Mouse (Mus musculus) layer of hippocampus, adult 8-10 months (tissue): ENCODE data around the gene Pafah2. TPM values are rescaled to one million over a fixed set of nuclear protein-coding genes. Genes with fewer than 3 reads are reported as not detected.
A peak's percentile ranks its signal among the peaks of the same experiment; 100 is the strongest.

ENCODE experiments used
- DNase-seq, 2 experiments: peaks; one replicate each; pipeline ENCODE4 v3.0.0; 2022; ENCODE audit warnings: low spot score in 2 of 2
- microRNA-seq, 2 experiments: library from miRNA; unstranded; fragments of <30 nt; microRNA quantifications; one replicate each; pipeline ENCODE4 v1.2.0; 2022
- total RNA-seq, 4 experiments: library from RNA; stranded (reverse); gene quantifications; 2 replicates each; pipeline ENCODE4 v1.2.4; 2022

The Pafah2 gene
- total RNA-seq, 4 experiments from 2014 or later = 5.5 to 10.5 (median 8.5) TPM

- no peak for DNase-seq
Measured at GRCm38 (mm10) chr4:134457130-134457825, 61.2 kb downstream of the Pafah2 start.

GRCm38 (mm10) chr4:134458856-134459255 lies 62.7 kb downstream of the Pafah2 start:
- DNase-seq = no peak

DNA sequence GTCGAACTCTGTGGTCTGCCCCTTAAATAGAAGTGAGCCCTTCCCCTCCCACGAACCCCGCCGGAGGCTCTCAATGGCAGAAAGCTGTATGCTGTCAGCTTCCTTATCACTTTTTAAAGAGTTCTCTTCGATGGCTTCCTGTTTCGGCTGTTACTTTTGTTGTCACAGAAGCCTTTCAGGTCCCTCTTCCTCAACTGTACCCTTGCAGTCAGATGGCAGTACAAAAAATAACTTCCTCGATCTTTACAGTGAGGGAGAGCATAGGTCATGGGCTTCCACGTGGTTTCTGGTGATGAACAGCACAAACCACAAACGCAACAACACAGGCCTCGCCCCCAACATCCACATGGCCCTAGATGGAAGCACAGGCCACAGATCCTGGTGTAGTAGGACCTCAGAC lies 64.2 kb downstream of the Pafah2 start:
- DNase-seq = no peak

- DNase-seq = no peak
Measured at GRCm38 (mm10) chr4:134461252-134461651, 65.1 kb downstream of the Pafah2 start.

DNA sequence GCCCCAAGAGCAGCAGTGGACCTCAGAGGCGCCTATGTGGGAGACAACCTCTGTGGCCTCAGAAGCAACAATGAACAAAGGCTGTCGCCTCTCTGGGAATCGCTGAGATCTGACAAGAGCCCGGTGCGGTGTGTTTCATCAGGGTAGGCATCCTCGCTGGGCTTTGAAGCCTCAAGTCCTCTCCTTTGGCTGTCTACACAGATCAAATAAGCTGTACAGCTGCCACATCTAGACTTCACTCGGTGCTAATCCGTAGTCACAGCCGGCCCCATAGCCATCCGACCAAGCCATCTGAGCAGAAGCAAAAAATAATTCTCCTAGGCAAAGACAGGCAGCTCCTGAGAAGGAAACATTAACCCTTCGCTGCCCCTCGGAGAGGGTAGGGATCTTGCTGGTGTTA lies 69.7 kb downstream of the Pafah2 start:
- DNase-seq = no peak

GRCm38 (mm10) chr4:134466381-134467262 lies 70.5 kb downstream of the Pafah2 start:
- DNase-seq = no peak

DNA sequence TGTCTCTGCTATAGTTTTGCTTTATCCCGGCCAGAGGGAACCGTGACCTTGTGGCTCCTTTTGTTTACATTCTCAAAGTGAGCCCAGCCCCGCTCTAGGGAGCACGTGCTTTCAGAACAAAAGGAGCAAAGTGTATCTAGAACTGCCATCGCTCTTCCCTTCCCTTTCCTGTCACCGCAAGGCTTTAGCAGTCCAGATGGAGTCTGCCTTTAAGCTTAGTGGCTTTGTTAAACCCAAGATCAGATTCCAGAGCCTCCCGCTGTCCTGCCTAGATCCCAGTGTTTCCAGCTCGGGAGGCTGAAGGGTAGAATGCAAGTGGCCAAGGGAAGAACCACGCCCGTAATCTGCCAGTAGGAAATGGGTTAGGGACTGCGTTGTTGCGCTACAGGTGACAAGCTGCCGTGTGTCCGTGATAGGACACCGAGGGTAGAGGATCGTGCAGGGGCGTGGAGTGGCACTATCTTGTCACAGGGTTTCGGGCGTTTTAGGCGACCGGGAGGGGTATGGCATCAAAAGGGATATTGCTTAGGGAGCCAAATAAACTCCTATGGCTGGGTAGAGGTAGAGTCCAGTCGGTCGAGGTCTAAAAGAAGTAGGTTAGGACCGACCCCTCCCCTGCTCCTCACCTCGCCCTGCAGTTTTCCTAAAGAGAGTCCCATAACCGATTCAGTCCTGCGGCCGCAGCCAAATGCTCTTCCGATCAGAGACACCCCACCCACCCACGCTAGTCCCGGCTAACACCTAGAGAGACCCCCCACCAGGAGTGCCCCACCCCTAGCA lies 71.5 kb downstream of the Pafah2 start:
- no peak for DNase-seq

- peak; percentile 94 to 95 for DNase-seq
Measured at GRCm38 (mm10) chr4:134468215-134468575, 72.1 kb downstream of the Pafah2 start, which contains the start of gene Stmn1. TSS of gene Stmn1 (plus strand) at chr4:134468320.

DNA sequence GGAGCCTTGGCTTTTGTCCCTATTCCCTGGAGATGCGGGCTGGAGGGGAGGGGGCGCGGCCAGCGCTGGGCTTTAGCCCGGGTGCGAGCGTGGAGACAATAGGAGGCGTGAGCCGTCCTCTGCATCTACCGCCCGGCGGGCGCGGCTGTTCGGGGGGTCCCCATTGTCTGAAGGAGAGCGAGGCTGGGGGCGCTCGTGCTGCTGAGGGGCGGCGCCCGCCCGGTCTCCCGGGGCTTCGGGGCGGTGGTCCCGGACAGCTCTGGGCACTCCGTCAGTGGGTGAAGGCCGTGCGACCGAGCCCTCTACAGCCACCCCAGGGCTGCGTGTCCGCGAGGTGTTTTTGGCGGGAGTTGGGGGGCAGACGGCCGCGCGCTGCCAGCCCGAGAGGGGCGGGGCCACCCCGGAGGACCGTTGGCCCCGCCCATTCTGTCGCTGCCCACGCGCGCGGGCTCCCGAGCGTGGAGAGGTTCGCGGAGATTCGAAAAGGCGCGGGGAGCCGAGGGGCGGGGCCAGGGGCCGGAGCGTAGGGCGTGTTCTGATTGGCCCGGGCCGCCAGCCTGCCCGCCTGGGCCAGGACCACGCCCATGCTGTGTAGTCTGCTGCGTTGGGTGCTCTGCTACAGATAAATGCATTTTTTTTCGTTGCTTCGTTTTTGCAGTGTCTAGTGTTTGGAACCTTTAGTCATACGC lies 72.6 kb downstream of the Pafah2 start:
- DNase-seq = peak; percentile 87 to 91

GRCm38 (mm10) chr4:134469341-134469796 lies 73.2 kb downstream of the Pafah2 start:
- DNase-seq = no peak

DNA sequence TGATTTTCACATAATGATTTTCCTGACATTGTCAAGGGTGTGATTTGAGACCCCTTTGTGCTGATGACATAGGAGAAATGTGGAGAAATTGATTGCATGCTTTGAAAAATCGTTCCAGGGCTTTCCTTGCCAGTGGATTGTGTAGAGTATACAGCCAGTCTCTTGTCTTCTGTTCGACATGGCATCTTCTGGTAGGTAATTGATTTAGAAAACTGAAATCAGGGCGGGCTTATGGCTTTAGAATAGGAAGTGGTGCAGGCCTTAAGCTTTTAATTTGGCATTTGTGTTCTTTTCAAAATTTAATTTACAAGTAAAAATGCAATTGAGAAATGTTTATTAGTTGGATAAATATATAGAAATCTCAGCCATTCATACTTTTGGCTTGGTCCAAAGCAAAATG lies 73.9 kb downstream of the Pafah2 start:
- DNase-seq = no peak

- DNase-seq = no peak
Measured at GRCm38 (mm10) chr4:134471469-134471868, 75.3 kb downstream of the Pafah2 start.

GRCm38 (mm10) chr4:134473764-134474163 lies 77.6 kb downstream of the Pafah2 start:
- no peak for DNase-seq

DNA sequence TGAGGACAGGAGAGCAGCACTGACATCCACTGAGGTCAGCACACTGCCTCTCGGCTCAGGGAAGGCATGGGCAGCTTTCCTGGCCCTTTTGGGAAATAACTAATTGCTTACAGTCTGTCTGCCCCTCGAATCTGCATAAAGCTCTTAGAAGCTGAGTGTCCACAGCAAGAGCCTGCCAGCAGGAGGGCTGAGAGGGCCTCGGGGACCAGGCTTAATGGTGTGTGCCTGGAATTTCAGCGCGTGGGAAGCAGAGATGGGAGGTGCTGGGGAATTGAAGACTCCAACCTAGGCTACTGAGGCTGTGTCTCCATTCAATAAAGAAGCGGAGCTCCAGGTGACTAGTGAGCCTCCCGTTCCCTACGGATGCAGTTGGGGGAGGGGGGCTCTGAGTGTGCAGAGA lies 78.1 kb downstream of the Pafah2 start:
- no peak for DNase-seq

GRCm38 (mm10) chr4:134476899-134477298 lies 80.8 kb downstream of the Pafah2 start:
- DNase-seq = no peak

Small RNA genes within 50 kb of the gene (microRNA-seq; reads per million reads assigned to microRNA genes)
- gene Gm23634 = 1.3 to 1.8 reads per million in 2 experiments

Other genes with a start within 250 kb of the Pafah2 start
- 10 to 100 TPM; 16.6 to 19.8 (median 18.6) TPM for gene Cep85, start 209.2 kb upstream of the Pafah2 start, total RNA-seq
- gene Gm7534, start 193.3 kb upstream of the Pafah2 start, total RNA-seq = not detected
- gene Catsper4, start 168.9 kb upstream of the Pafah2 start, total RNA-seq = under 1 TPM in 1 of 4 experiments, not detected in 3; 0.31 TPM
- under 1 TPM; 0.51 to 0.89 (median 0.79) TPM for gene Cnksr1, start 157.9 kb upstream of the Pafah2 start, total RNA-seq
- gene E130218I03Rik, start 152.7 kb upstream of the Pafah2 start, total RNA-seq = not detected
- gene Zfp593, start 150.7 kb upstream of the Pafah2 start, total RNA-seq = 10 to 100 TPM in 3 of 4 experiments, 1 to 10 TPM in 1; 9.7 to 11.6 (median 11.2) TPM
- not detected for gene Gm30191, start 149.4 kb upstream of the Pafah2 start, total RNA-seq
- gene Grrp1, start 142.2 kb upstream of the Pafah2 start, total RNA-seq = 1 to 10 TPM; 3.3 to 4.8 (median 3.5) TPM
- 10 to 100 TPM; 14.1 to 20.7 (median 18.6) TPM for gene Pdik1l, start 108.4 kb upstream of the Pafah2 start, total RNA-seq
- not detected for gene Trim63, start 81.2 kb upstream of the Pafah2 start, total RNA-seq
- under 1 TPM in 1 of 4 experiments, not detected in 3; 0.49 TPM for gene Slc30a2, start 53.1 kb upstream of the Pafah2 start, total RNA-seq
- gene Extl1, start 12.5 kb upstream of the Pafah2 start, total RNA-seq = 10 to 100 TPM; 36.5 to 47.8 (median 42.9) TPM
- 100 to 1,000 TPM; 367 to 422 (median 391) TPM for gene Stmn1, start 72.0 kb downstream of the Pafah2 start, total RNA-seq
- gene Paqr7, start 100.4 kb downstream of the Pafah2 start, total RNA-seq = 10 to 100 TPM; 55.4 to 75.1 (median 63.4) TPM
- under 1 TPM in 3 of 4 experiments, not detected in 1; 0.25 to 0.85 (median 0.33) TPM for gene Aunip, start 114.7 kb downstream of the Pafah2 start, total RNA-seq
- gene Mtfr1l, start 139.1 kb downstream of the Pafah2 start, total RNA-seq = 10 to 100 TPM; 65.9 to 74.2 (median 67.9) TPM
- 10 to 100 TPM; 18.4 to 22.8 (median 21.2) TPM for gene Selenon, start 155.8 kb downstream of the Pafah2 start, total RNA-seq